Mouse (Mus musculus): ENCODE measurements around the gene Kif1c.

- TF ChIP-seq GATA1 (IDR thresholded peaks at IDR 0.05; ENCODE audit: low read length) = no peak
- no peak for TF ChIP-seq TAL1 (IDR thresholded peaks at IDR 0.05; ENCODE audit: low read length)
Observed at GRCm38 (mm10) chr11:70777634-70778033, 77.3 kb downstream of the Kif1c start.
